Mouse (Mus musculus) myocyte (in vitro differentiated cells): ENCODE data around the gene Tmem174.

Experiments used
- E2F4 ChIP-seq: IDR thresholded peaks from one replicate; pipeline ENCODE4 v1.6.1; 2011; ENCODE audit warnings: mild to moderate bottlenecking, control low read depth, moderate library complexity; ENCODE audit not compliant: insufficient read depth
- MAX ChIP-seq: IDR thresholded peaks from one replicate; pipeline ENCODE4 v1.6.1; 2011; ENCODE audit warnings: low read depth, mild to moderate bottlenecking, control low read depth
- MYOD1 ChIP-seq, 3 experiments: IDR thresholded peaks; one replicate each; pipeline ENCODE4 v1.6.1; 2011; ENCODE audit warnings: control low read depth in 2 of 3, low read depth in 2 of 3, mild to moderate bottlenecking in 2 of 3, moderate library complexity in 1 of 3; ENCODE audit not compliant: insufficient read length in 2 of 3, control insufficient read depth in 1 of 3
- POLR2A ChIP-seq: IDR thresholded peaks from one replicate; pipeline ENCODE4 v1.6.1; 2011; ENCODE audit warnings: low read depth, mild to moderate bottlenecking, control low read depth, moderate library complexity; ENCODE audit not compliant: insufficient read length
- TCF3 ChIP-seq: IDR thresholded peaks from one replicate; pipeline ENCODE4 v1.6.1; 2011; ENCODE audit warnings: low read depth, control low read depth; ENCODE audit not compliant: insufficient read length

GRCm38 (mm10) chr13:98679631-98680041 is 42.4 kb upstream of the Tmem174 start:
- TF ChIP-seq POLR2A: no peak
- no peak for TF ChIP-seq MAX
- TF ChIP-seq E2F4: no peak
- no peak for TF ChIP-seq MYOD1 (IDR thresholded peaks at IDR 0.05; ENCODE audit: control insufficient read depth in 1 of 3, insufficient read length in 2 of 3, low read depth in 2 of 3)
- no peak for TF ChIP-seq TCF3
